Mouse (Mus musculus): ENCODE measurements around the gene Gdpd3.

DNA sequence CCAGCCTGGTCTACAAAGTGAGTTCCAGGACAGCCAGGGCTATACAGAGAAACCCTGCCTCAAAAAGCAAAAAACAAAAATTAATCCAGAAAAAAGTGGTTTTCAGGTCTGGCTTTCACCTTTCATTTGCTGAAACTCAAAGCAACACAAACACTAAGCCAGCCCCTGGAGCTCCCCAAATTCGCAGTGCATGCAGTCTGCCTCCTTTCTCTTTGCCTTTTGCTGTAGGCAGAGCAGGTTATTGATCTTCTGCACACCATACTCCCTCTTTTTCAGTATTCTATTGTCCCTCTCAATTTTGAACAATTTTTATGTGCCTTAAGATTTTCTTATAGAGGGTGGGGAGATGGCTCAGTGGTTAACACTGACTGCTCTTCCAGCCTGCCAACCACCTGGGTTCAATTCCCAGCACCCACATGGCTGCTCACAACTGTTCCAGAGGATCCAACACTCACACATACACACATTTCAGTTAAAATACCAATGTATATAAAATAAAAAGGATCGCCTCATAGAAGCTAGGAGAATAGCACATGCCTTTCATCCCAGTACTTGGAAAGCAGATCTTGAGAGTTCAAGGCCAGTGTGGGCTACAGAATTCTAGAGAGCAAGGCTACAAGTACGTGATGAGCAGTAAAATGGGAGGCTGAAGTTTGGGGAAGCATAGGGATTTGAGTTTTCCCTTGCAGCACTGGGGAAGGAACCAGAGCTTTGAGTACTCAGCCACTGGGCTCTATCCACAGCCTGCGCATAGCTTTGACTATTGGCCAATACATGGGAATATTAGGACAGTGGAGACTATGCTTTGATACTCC, 27.5 kb downstream of the Gdpd3 start:
- no peak for TF ChIP-seq CTCF (IDR thresholded peaks at IDR 0.05; ENCODE audit: extremely low read depth, insufficient read depth, insufficient read length, insufficient replicate concordance)
- TF ChIP-seq POLR2A (IDR thresholded peaks at IDR 0.05; ENCODE audit: low read depth, low read length): no peak
